In genomic region chr19:28650836-28651235, GRCm38 (mm10) we compare ENCODE assay signal across 23 mouse cellular contexts. TPM values are rescaled to one million over a fixed set of nuclear protein-coding genes. Genes with fewer than 3 reads are reported as not detected.
DNase-seq lines count a peak whose midpoint lies in the region; ATAC-seq and TF ChIP-seq lines count a peak whose summit lies in the region.
"Had no signal": no experiment of that assay in that cellular context is flagged by ENCODE, and none has a peak within 500 bp of the region (broad histone marks: within the 10 kb centered on the region; RNA-seq: fewer than 3 reads in every experiment).

No protein-coding gene starts in this region.

- H3K4me1 ChIP-seq in ES-E14 (ENCODE audit: control insufficient read depth in 2 of 2, insufficient read depth in 2 of 2, low read length in 2 of 2, poor library complexity in 1 of 2): peaks cover 4 to 18% of the 10 kb centered on the region in 2 experiments; a peak in 3 of 4 replicates
- H3K4me1 ChIP-seq in midbrain, postnatal 0 days (ENCODE audit: insufficient read depth, low read length): no peaks in the 10 kb centered on the region
- H3K4me1 ChIP-seq: forebrain, embryonic 13.5 days; forebrain, embryonic 15.5 days had no signal

- no peak overlapping the region for H3K9ac ChIP-seq in ES-E14 (ENCODE audit: insufficient read depth, low read depth, low read length, poor library complexity, severe bottlenecking)
- no peak overlapping the region for H3K9ac ChIP-seq in midbrain, postnatal 0 days (replicated peaks; ENCODE audit: low read length, poor library complexity, severe bottlenecking)
- H3K9ac ChIP-seq: embryonic facial prominence, embryonic 12.5 days; forebrain, embryonic 13.5 days; forebrain, embryonic 15.5 days; forebrain, postnatal 0 days had no signal

- H3K27me3 ChIP-seq in midbrain, postnatal 0 days (ENCODE audit: insufficient read depth, low read length): no peaks in the 10 kb centered on the region
- H3K27me3 ChIP-seq: CH12.LX; embryonic facial prominence, embryonic 12.5 days; forebrain, embryonic 13.5 days; forebrain, embryonic 15.5 days had no signal

- no peak overlapping the region for H3K4me3 ChIP-seq in ES-E14 (ENCODE audit: insufficient read depth in 1 of 2, low read depth in 1 of 2, low read length in 2 of 2, poor library complexity in 1 of 2, severe bottlenecking in 1 of 2)
- no peak overlapping the region for H3K4me3 ChIP-seq in midbrain, postnatal 0 days (ENCODE audit: low read depth, low read length)
- H3K4me3 ChIP-seq: embryonic facial prominence, embryonic 10.5 days; embryonic facial prominence, embryonic 12.5 days; forebrain, embryonic 13.5 days; forebrain, embryonic 15.5 days had no signal

- TF ChIP-seq CTCF in midbrain, postnatal 0 days (IDR thresholded peaks at IDR 0.05): no peak

- WGBS in midbrain, postnatal 0 days: 90% methylated on average over 5 of the region's 5 CpGs

- H3K27ac ChIP-seq in ES-E14 (ENCODE audit: insufficient read depth, low read depth, low read length, poor library complexity, severe bottlenecking): no peak overlapping the region
- no peak overlapping the region for H3K27ac ChIP-seq in midbrain, postnatal 0 days (ENCODE audit: low read depth, low read length)
- H3K27ac ChIP-seq: embryonic facial prominence, embryonic 10.5 days; embryonic facial prominence, embryonic 12.5 days; forebrain, embryonic 13.5 days; forebrain, embryonic 15.5 days had no signal

- H3K4me2 ChIP-seq in midbrain, postnatal 0 days (ENCODE audit: low read depth, low read length, poor library complexity, severe bottlenecking): no peak overlapping the region
- H3K4me2 ChIP-seq: embryonic facial prominence, embryonic 12.5 days; forebrain, embryonic 13.5 days; forebrain, embryonic 15.5 days had no signal

- no peaks in the 10 kb centered on the region for H3K36me3 ChIP-seq in ES-E14 (ENCODE audit: control insufficient read depth, insufficient read depth, low read length, poor library complexity, severe bottlenecking)
- H3K36me3 ChIP-seq in midbrain, postnatal 0 days (ENCODE audit: insufficient read depth, low read length): no peaks in the 10 kb centered on the region
- H3K36me3 ChIP-seq: embryonic facial prominence, embryonic 10.5 days; embryonic facial prominence, embryonic 12.5 days; forebrain, embryonic 15.5 days had no signal

- ATAC-seq in midbrain, postnatal 0 days (ENCODE audit: low FRiP score): no peak
- ATAC-seq: CD4-positive, CD25-positive, alpha-beta regulatory T cell, adult 4 months; forebrain, embryonic 13.5 days; forebrain, embryonic 15.5 days; forebrain, postnatal 0 days had no signal

- H3K9me3 ChIP-seq in ES-E14 (ENCODE audit: control insufficient read depth, insufficient read depth, low read depth, low read length): no peaks in the 10 kb centered on the region
- H3K9me3 ChIP-seq in midbrain, postnatal 0 days (ENCODE audit: low read length): no peaks in the 10 kb centered on the region
- H3K9me3 ChIP-seq: embryonic facial prominence, embryonic 10.5 days; embryonic facial prominence, embryonic 12.5 days; forebrain, embryonic 13.5 days; forebrain, embryonic 15.5 days had no signal

- in situ Hi-C loops in ES-E14 (cut with MboI; ENCODE audit: low sequenced_read_pairs in 2 of 2, unreplicated experiment in 2 of 2): no loop called here

- DNase-seq in testis, postnatal 10 days (ENCODE audit: low spot score): peak; percentile 13
- DNase-seq in testis, postnatal 14 days (ENCODE audit: low spot score): no peak
- DNase-seq in ES-E14 (ENCODE audit: low read depth, low spot score) (peak; percentile 59), ZHBTc4 (ENCODE audit: low read depth, low spot score) (peak; percentile 85)
- no peak for DNase-seq in urinary bladder, postnatal 14 days (ENCODE audit: low spot score)
- DNase-seq in midbrain, postnatal 0 days (ENCODE audit: low spot score): no peak
- DNase-seq: adrenal gland, adult 8-10 months; adrenal gland, postnatal 14 days; adrenal gland, postnatal 36 days; B cell, adult 2 months; cerebellum, adult 11-12 months; cerebellum, adult 2 months; cerebellum, adult 9-10 months; cerebellum, postnatal 10 days; cerebellum, postnatal 25 days; forebrain, postnatal 0 days had no signal

TF ChIP-seq in ES-E14, 5 proteins besides CTCF, POLR2A, EP300 and RAD21:
- TF ChIP-seq ZNF384 (IDR thresholded peaks at IDR 0.05; ENCODE audit: low read depth, low read length) (no peak), ZC3H11A (IDR thresholded peaks at IDR 0.05; ENCODE audit: borderline replicate concordance, low read depth, low read length) (no peak), CHD2 (IDR thresholded peaks at IDR 0.05; ENCODE audit: low read depth, low read length) (no peak), MAFK (IDR thresholded peaks at IDR 0.05; ENCODE audit: insufficient read depth, low read depth, low read length) (no peak), HCFC1 (IDR thresholded peaks at IDR 0.05; ENCODE audit: borderline replicate concordance, insufficient read depth, low read length) (no peak)
TF ChIP-seq in ES-E14: peak in this region for 0.

RNA-seq across cellular contexts. Expression of gene Glis3, which starts 29.0 kb away (rescaled TPM):
- 1.7 and 3.3 TPM in 2 replicates for total RNA-seq in ES-E14 (2012; rRNA removed)
- 16.5 and 27.1 TPM in 2 replicates for total RNA-seq in midbrain, postnatal 0 days (2014; rRNA removed)
- 0.75 and 1.2 TPM in 2 replicates for polyA plus RNA-seq in midbrain, postnatal 0 days (2015; fragmentation: Nextera tagmentation; extraction: Ambion mirVana)
- total RNA-seq: CH12.LX, MEL had no signal

Comparison
In these comparisons a context has a peak if more than half of its experiments do, and no peak if none do; other contexts are left out.
1. DNase-seq: peak in testis, postnatal 10 days (single experiment), ES-E14 (single experiment) and ZHBTc4 (single experiment); none in testis, postnatal 14 days (single experiment), urinary bladder, postnatal 14 days (single experiment) and midbrain, postnatal 0 days (single experiment).